Mouse (Mus musculus) retina, adult 2 months (tissue): ENCODE data around the gene Bad.
"Not testable (repeated sequence)": the region's sequence is repeated elsewhere in the genome, so short reads cannot be mapped to it uniquely, and the experiment has no call there.

Experiments
- DNase-seq: peaks from one replicate; pipeline ENCODE4 v3.0.0-alpha.2; 2012; ENCODE audit warnings: low read depth, low spot score

The Bad gene

DNA sequence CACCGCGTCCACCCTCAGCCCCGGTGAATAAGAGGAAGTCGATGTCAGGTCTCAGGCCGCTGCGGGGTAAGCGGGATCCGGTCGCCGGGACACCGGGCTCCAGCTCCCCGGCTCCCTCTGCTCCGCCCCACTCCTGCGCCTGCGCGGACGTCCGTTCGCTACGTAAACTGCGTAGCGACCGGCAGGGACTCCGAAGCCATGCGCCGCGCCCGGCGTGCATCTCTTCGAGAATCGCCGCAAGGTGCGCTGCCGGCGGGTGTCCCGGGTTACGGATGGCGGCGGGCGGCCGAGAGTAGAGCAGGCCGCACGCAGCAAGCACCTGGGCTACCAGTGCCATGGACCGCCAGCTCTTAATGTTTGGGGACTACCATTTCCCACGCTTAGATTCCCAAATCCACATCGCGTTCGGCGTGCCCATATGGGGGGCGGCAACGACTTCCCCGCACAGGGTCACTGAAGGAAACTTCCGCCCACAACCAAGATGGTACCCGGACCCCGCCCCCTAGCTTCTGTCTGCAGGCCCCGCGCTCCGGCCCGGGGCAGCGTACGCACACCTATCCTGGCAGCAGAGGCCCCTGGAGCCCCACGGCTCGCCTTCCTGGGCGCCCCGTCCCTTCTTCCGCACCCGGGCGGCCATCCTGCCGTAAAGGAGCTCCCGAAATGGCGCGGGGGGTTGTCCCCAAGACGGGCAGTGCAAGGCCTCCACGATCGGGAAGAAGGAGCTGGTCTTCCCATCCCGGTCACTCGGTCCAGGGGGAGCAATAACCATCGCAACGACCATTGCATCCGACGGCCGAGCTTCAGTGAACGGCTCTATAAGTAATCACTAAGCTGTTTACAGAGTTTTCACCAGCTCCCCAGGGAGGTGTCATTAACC is at the start of gene Bad:
Bad (plus strand) TSS at position 490 of the 877 bp plus-strand sequence.
- peak; percentile 93 for DNase-seq

DNA sequence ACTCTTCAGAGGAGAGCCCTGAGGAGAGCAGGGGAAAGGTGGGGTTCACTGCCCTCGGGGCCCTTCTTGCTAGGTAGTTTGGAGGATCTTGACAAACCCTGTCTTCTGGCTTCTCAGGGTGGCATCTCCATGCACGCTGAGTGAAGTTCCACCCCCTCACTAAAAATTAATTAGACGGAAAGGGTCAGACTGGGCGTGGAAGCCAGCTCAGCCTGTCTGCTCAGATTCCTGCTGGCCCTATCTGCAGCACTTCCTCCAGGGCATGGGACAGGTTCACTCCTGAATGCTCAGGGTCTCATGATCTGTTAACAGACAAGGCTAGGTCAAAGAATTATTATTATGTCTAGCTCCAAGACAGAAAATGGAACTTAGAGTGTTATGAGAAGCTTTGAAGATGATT is 49.1 kb upstream of the Bad start:
- DNase-seq, result no peak

- DNase-seq, result no peak
These were observed 47.8 kb upstream of the Bad start for GRCm38 (mm10) chr19:6893731-6894451.

- not testable (repeated sequence) for DNase-seq
These were observed 45.9 kb upstream of the Bad start for GRCm38 (mm10) chr19:6895608-6896305.

GRCm38 (mm10) chr19:6899641-6900040 is 42.0 kb upstream of the Bad start:
- no peak for DNase-seq

DNA sequence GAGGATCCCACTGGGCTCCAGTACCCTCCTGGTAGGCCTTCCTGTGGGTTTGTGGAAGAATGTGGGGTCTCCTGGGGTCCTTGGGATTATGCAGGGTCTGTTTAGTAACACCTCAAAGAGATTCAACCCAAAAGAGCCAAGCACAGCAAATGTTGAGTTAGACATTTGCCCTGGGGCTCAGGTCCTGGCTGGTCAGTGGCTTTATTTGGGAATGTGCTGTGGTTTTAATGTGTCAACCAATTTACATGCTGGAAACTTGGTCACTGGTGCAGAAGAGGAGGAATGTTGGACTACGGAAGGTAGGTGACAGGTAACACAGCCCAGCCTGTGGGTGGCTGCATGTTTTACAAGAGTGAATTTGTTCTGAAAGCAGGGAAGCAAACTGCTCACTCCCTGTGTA is 38.6 kb upstream of the Bad start:
- DNase-seq, result no peak

DNA sequence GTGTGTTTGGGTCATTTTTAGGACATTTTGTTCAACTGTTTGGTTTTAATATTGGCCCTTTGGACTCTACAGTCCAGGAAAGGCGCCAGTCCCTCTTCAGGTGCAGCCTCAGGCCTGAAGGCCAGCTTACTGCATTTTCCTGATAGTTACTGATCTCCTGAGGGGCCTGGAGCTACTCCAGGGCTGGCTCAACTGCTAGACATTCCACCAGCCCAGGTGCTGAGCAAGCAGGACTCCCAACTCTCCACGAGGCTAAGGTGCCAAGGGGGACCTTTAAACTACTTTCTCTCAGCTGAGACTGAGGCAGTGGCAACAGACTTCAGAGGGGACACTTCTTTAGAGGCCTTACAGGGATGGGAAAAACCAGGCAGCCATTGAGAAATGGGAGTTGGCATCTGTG is 36.8 kb upstream of the Bad start:
- no peak for DNase-seq

- DNase-seq, result no peak
These were observed 36.0 kb upstream of the Bad start for GRCm38 (mm10) chr19:6905498-6906159.

GRCm38 (mm10) chr19:6906199-6906598 is 35.5 kb upstream of the Bad start:
- no peak for DNase-seq

DNA sequence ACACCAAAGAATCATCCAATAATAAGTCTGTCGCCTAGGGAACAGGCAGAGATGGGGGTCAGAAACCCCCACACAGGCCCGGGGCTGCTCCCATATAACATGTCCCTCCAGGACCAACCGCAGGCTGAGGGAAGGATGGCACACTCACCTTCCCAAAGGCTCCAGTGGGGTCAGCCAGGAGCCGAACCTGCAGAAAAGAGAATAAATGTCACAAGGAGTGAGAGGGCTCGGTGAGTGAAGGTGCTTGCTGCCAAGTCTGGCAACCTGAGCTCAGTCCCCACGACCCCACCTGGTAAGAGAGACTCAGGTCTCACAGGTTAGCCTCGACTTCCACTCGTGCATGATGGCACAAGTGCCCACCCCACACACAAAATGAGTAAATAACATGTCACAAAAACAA is 34.6 kb upstream of the Bad start:
- DNase-seq, result no peak

- no peak for DNase-seq
These were observed 33.7 kb upstream of the Bad start for GRCm38 (mm10) chr19:6907811-6908540.

GRCm38 (mm10) chr19:6909021-6909420 is 32.6 kb upstream of the Bad start:
- no peak for DNase-seq

GRCm38 (mm10) chr19:6909507-6910289 is 32.0 kb upstream of the Bad start, which contains the start of the genes Trmt112 and Prdx5:
Gene Trmt112 (plus strand): TSS chr19:6909698.
Gene Prdx5 (minus strand): TSS chr19:6910106.
- DNase-seq, result peak; percentile 80

DNA sequence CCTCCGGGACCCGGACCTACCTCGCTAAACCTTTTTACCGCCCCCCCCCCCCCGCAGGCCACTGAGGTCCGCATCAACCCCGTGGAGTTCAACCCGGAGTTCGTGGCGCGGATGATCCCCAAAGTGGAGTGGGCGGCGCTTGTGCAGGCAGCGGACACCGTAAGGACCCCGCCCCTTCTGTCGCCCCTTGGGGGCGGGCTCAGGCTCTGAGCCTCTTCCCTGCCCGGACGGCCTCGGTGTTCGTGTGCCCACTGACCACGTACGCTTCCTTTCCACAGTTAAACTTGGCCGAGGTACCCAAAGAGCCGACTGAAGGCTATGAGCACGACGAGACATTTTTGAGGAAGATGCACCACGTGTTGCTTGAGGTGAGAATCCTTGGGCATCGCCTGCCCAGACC is 31.4 kb upstream of the Bad start:
- not testable (repeated sequence) for DNase-seq

- DNase-seq, result no peak
These were observed 30.3 kb upstream of the Bad start for GRCm38 (mm10) chr19:6911101-6912074.

- no peak for DNase-seq
These were observed 29.3 kb upstream of the Bad start for GRCm38 (mm10) chr19:6912205-6912970.

GRCm38 (mm10) chr19:6913036-6913435 is 28.6 kb upstream of the Bad start:
- no peak for DNase-seq

GRCm38 (mm10) chr19:6913991-6914390 is 27.7 kb upstream of the Bad start:
- no peak for DNase-seq
